Mouse (Mus musculus) mesoderm, embryonic 11.5 days (tissue): ENCODE results near the gene Ccdc73.

ENCODE experiments used
- DNase-seq: peaks from one replicate; pipeline ENCODE4 v3.0.0-alpha.2; 2012; ENCODE audit warnings: low read depth, low spot score

The Ccdc73 gene

DNA sequence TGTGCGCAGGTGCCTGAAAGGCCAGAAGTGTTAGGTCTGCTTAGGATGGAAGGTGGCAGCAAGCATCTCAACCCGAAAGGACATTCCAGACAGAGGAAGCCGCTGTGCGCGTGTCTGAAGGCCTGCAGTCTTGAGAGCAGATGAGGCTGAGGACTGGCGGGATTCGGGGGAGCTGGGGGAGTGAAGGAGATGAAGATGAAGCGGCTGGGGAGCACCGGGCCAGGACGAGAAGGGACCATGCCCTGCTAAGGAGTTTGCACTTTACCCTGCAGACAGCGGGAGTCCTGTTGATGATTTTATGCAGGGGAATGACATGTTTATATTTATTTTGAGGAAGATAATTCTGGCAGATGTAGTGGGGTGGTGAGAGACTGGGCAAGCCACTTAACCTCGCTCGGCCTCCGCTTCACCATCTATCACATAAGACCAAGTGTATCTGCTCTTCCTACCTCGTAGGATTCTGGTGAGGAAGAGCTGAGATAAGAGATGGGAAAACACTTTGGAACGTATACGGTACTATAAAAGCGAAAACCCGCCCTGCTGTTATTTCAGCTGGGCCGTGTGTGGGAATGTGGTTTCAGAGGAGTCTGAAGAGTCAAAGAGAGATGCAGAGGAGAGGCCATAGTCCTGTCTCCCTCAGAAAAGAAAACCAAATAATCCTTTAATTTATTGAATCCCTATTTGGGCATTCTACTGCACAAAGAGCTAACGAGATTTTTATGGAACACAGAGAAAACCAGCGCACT is 159.5 kb downstream of the Ccdc73 start:
- peak; percentile 44 for DNase-seq

DNA sequence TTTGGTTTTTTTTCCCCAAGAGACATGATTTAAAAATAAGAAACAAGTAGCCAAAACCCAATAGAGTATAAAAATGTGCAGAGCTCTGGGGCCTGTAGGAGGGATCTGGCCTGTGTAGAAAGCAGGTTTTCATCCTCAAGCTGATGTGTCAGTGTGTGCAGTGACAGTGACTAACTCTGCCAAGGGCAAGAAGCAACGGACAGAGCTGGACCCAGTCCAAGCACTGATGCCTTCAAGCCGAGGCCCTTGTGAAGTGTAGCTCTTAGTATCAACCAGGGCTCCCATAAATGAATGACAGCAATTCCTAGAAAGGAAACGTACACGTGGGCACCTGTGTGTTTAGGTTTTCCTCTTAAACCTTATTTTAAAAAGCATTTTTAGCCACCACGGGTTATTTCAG is 161.2 kb downstream of the Ccdc73 start:
- DNase-seq, result no peak

DNA sequence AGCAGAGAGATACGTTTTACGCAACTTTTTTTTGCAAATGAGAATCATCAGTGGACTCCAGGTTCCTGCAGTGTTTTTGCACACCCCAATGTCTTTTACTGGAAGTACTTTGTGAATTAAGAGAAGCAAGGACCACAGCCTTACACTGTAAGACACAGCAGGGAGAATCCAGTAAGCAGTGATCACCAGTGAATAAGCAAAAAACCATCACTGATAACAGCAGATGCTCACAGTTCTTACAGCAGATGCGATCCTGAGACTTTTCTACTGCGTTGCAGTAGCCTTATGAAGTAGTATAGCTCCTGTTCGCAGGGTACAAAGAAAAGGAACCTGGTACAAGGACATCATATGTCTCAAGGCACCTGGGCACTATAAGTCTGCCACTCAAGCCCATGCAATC is 162.9 kb downstream of the Ccdc73 start:
- no peak for DNase-seq

DNA sequence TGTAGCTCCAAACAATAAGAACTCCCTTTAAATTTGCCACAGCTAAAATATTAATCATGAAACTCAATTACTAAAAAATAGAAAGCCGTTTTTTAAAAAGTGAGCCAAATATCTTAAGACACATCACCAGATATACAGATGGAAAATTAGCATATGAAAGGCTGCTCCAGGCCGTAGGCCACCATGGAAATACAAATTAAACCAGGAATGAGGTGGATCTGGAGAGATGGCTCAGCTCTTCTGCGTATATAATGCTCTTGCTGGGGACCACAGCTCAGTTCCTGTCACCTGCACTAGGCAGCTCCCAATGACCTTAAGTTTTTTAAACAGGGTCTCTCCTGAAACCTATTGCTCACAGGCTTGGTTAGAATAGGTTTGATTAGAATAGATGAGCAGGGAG is 166.5 kb downstream of the Ccdc73 start:
- DNase-seq, result no peak

DNA sequence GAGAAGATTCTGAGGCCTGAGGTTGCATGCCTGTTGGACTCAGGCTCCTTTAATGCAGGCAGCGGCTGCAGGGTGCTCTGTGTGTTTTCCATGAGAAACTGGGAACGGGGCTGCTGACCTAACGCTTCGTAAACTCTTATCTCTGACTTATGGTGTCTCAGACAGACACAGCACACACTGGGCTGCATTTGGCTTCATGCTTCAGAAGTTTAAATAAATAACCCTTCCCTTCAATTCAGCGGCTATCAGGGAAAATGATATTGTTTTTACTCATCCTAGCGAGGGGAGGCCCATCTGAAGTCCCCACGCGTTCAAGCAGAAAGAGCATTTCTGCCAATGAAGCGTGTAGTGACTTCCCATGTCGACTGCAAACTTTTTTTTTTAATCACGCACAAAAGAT is 168.4 kb downstream of the Ccdc73 start:
- DNase-seq, result no peak

DNA sequence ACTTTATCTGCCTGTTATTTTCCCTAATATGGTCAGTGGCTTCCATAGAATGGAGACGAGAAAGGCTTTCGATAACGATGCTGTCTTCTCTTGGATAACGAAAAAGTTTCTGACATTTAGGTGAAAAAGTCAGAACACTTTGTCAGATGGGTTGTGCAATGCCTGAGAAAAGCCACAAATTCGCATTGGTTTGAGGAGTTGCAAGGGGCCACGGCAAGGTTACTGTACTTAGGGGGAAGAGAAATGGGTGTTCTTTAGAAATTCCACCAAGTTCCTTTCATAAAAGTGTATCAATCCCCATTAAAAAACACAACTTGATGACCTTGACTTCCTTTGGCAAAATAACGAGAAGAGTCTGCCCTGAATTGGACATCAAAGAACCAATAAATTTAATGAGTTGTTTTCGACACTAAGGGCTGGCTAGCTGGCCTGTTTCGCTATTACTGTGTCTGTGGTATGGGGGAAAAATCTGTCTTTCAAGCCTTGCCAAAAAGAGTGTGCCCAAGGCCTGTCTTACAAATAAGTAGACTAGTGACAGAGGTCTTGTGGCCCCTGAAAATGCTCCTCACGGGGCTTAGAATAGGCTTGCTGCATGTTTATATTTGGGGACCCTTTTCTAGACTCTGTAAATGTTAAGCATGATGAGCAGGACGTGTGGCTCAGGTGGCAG is 168.9 kb downstream of the Ccdc73 start:
- DNase-seq, result no peak

DNA sequence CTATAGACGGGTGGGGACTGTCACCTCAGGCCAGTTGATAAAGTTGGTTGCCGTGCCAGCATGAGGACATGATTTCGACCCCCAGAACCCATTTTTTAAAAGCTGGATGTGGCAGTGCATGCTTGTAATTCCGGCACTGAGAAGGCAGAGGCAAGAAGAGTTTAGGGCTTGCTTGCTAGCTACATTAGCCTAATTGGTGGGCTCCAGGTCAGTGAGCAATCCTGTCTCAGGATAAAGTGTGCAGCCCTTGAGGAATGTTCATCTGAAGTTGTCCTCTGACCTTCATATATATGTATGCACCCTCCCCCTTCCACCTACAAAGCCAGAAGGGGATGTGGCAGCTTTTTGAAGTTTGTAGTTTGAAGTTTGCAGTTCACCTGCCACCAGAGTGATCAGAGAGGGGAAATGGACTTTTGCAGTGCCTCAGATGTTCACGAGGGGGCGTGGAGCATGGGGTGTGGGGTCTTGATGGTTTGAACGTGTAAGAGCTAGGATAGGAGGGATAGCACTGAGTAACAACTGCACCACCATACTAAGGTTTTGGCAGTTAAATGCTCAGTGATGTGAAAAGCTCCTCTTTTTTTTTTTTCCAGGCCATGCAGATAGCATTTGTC is 170.5 kb downstream of the Ccdc73 start:
- DNase-seq, result no peak

DNA sequence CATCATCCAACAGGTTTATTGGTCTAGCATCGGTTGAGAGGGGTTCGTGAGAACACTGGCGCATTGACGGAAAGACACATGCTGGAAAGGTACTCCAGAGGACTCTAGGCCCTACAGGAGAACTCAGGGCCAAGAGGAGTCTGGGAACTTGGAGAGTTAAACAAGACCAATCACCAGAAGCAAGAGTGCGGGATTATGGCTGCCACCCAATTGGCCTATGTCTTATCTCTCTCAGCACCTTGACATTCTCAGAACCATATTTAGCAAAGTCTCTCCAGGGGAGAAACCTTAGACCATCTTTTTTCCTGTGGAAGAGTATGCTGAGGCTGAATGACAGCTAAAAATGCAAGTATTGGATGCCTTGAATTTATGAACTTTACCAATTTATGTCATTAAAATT is 171.3 kb downstream of the Ccdc73 start:
- DNase-seq, result no peak

DNA sequence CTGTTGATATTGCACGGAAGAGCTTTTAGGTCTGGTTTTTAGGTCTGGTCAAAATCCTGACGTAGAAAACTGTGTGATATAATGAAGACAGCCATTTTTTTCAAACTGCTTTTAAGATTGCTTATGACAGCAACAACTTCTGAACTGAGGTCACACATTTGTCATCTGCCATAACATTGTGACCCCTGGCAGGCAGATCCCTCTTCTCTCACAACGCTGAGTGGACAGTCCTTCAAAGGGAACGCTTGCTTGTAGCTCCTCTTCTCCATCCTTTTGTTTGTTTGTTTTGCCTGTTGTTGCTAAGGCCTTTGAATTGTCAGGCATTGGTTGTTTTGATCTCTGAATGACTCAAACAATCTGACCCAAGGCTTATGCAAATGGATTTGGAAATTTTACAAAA is 173.3 kb downstream of the Ccdc73 start:
- no peak for DNase-seq

DNA sequence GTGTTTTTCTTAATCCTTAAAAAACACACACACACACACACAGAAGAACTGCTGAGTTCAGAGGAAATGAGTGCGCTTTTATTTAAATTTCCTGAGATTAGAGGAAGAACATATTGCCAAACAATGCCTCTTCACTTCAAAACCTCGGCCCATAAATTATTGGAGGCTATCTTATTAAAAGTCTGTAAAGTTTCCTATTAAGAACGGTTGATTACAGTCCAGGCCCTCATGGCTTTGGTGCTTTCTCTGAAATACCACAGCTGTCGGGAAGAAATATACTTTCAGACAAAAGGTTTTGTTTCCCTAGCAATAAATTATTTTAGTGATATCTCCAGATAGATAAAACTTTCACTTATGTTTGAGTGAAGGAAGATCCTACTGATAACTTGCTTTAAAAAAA is 175.5 kb downstream of the Ccdc73 start:
- peak; percentile 35 for DNase-seq

DNA sequence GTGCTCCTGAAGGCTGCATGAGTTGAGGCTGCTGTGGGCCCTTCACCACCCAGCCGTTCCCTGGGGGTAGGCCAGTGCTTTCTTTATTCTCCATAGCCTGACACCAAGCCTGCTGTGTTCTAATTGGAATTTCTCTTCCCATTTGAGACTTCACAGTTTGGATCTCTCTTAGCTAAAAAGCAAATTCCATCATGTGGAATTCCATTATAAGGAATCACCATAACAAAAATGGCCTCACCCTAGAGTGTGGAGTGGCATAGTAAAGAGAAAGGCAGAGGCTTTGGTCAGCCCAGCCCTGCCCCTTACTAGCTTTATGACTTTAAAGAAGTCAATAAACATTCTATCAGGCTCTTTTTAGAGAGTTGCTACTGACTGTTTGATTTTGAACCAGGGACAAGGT is 180.7 kb downstream of the Ccdc73 start:
- DNase-seq, result no peak

DNA sequence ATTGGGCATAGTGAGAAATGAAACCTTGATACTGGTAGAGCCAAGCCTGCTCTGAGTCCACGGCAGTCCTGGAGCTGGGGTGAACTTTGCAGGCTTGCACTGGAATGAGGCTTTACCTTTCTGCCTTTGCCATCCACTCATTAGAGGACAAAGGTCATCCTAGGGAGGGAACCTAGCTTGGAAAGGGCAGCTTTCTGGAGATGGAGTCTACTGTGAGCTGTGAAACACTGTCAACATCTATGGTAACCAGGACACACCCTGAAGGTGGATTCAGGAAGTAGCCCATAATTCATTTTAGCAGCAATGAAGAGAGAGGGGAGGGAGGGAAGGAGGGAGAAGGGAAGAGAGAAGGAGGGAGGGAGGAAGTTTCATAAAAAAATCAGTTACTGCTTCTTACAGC is 187.9 kb downstream of the Ccdc73 start:
- DNase-seq, result no peak

DNA sequence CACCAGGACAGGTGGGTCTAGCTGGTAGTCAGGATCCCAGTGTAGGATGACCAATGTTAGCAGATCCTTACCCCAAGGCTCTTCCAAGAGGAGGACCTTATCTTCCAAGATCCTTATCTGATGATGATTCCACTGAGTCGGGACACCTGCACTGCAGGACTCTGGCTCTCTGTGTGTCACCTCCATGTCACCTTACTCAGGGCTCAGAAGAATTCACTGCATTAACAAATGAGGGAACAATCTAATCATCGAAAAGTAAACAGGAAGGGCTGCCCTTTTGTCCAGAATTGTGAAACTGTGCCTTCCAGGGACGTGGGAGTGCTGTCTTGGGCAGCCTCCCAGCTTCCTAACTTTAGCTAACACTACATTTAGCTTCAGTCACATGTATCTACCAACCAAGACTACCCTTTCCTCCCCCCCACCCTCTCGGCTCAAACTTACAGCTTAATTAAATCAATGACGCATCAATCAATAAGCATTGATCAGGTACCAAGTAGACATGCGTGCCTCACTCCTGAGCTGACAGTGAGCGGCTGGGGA is 191.0 kb downstream of the Ccdc73 start:
- DNase-seq, result no peak

DNA sequence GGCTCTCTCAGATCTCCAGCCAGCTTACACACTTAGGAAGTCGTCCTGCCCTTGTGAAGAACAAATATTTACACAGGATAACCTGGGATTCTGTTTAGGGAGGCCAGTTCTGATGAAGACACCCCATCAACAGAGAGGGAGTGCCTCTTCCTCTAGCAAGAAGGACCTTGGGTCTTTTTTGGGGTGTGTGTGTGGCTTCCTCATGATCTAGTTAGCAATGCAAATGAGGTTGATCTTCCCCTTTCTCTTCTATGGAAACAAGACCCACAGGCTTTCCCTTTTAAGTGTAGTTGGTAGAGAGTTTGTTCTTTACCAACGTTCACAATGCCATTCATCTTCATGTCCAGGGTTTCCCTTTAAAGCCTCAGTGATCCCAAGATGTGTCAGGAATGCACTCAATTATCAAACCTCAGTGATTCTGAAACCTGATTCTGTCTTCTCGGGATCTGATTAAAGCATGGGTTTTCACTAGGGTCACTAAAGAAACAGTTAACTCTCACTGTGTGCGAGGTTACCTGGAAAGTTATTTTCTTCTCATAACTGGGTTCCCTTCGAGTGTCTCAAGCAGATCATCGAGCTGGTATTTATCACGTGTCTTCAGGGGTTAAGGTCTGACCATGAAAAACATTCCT is 195.3 kb downstream of the Ccdc73 start:
- DNase-seq, result no peak
